Mouse (Mus musculus) cerebellum, adult 8-10 months (tissue): ENCODE measurements at regions not wholly inside any gene's neighbourhood (a gene's known extent, or its start where the extent isn't known, plus 50 kb on each side); places are given as distances from the start of the nearest gene placed in this dataset.

Experiments
- DNase-seq: peaks from one replicate; pipeline ENCODE4 v3.0.0; 2022

- no peak for DNase-seq
Observed at GRCm38 (mm10) chr1:57188796-57189319, 188.6 kb upstream of the 1700066M21Rik start.

DNA sequence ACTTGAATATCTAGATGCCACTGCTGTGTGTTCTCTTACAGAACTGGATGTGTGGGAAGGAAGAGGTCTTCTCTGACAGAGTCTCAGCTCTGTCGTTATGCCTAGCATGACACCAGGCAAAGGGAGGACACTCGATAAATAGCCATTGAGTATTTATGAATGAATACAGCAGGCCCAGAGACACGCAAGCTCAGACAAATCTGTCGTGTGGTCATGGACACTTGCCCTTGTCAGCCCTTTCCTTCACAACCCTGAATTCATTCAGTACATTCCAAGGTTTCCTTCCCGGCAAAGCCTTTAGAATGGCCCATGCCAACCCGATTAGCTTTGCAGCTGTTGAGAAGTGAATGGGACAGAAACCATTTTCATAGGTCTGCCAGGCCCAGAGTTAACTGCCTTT, 176.1 kb upstream of the 1700066M21Rik start:
- no peak for DNase-seq

DNA sequence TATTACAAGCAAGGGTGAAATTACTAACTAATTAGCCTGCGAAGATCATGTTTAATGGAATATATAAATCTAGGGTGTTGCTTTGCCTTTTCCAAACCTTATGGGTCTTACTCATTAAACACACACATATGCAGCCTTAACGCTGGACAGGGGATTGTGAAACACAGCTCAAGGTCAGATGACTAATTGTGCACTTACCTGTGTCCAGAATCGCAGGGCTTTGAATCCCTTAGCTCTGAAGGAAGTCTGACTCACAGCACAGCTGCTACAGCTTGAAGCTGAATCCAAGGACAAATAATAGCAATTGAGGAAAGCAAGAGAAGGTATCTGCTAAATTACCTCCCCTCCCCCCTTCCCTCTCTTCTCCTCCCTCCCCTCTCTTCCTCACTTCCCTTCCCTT, 173.1 kb upstream of the 1700066M21Rik start:
- DNase-seq, result no peak

- DNase-seq, result peak; percentile 50
Observed at GRCm38 (mm10) chr1:57205198-57205987, 172.0 kb upstream of the 1700066M21Rik start.

DNA sequence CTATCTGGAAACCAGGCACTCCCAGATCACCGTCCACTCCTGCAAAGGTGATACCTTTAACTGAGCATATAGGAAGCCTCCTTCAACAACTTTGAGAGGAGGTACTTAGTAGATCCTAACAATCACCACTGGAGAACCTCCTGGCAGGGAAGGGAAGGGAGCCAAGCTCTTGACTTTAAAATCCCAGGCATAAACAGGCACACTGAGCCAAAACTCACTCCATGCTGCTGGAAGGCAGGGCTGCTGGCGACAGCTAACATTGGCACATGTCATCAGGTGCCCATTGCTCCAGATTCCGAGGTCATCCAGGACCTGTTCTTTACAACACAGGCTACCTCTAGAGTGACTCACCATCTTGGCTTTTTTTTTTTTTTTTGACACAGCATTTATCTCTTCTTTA, 170.9 kb upstream of the 1700066M21Rik start:
- no peak for DNase-seq

GRCm38 (mm10) chr1:57206944-57207343, 170.5 kb upstream of the 1700066M21Rik start:
- DNase-seq, result no peak

DNA sequence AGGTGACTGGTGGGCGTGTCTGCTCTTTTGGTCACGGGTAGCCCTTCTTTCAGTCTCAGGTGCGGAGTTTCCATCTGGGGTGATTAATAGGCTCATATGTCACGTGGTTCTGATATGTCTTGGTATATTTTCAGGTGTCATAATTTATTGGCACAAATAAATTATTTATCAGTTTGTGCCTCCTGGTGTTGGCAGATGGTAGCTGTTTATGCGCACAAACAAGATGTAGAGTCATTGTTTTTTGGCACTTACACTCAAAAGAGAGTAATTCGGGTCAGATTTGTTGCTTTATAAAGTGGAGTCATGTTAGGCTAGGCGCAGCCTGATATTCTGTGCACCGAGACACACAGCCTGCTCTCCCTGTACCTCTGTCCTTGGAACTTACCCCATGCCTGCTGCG, 169.0 kb upstream of the 1700066M21Rik start:
- no peak for DNase-seq

DNA sequence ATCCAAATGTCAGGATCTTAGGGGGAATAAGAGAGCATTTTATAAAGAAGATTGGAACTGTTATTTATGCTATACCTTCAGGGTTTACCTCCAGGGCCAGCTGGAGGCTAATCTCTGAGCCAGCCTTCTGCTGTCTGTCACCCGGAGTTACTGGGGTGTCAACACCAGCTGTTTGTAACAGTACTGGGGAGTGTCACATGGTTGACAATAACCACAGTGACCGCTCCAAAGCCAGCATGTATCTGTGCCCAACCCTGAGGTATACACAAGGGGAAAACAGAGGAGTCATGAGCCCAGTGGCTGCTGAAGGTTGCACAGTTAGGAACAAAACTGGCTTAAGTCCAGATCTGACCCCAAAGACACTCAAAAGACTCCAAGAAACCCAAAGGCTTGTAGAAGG, 168.1 kb upstream of the 1700066M21Rik start:
- DNase-seq, result no peak

DNA sequence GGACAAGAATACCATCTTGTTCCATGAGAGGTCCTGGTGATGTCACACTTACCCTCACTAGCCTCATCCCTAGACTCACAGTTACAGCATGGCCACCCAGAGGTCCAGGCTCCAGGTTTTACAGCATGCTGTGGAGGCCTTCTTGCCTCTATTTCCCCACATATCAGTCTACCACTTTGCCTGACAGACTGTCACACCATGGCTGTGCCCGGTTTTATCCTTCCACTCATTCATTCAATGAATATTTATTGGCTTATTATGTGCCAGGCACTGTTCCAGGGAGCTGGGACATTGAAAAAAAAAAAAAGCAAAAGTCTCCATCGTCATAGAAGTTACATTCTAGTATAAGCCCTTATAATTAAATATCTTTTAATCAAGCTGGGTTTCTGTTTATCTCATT, 166.4 kb upstream of the 1700066M21Rik start:
- DNase-seq, result no peak

GRCm38 (mm10) chr1:57213428-57213874, 164.0 kb upstream of the 1700066M21Rik start:
- DNase-seq, result no peak

DNA sequence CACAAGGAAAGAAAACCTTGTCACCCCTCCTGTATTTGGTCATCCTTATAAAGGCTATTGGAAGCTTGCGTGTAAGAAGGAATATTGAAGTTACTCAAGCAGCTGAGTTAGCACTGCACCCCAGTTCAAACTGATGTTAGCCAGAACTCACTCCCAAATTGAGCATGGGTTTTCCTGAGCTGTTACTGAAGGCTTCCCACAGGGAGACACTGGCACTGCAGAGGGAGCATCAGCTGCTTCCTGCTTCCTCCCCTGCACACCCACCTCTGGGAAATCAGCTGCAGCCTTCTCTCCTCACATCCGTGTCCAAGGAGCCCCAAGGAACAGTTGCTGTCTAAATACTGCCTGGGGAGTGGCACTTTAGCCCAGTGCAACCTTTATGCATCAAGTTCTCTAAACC, 163.2 kb upstream of the 1700066M21Rik start:
- DNase-seq, result no peak

GRCm38 (mm10) chr1:57217656-57218055, 159.8 kb upstream of the 1700066M21Rik start:
- DNase-seq, result no peak

DNA sequence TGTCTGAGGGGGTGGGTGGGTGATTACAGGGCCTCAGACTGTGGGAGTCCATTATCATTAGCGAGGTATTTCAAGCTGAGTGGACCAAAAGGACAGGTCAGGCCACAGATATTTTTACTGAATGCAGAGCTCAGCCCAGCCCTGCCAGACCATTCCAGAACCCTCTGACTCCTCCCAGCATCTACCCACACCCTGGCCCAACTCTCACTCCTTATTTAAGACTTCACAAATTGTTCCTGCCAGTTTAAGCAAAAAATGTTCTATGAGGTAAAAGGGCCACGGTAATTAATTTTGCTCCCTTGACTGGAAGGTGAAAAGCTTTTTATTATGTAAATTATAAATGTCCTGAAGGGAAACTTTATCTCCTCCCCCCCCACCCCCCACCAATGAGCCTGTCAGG, 159.3 kb upstream of the 1700066M21Rik start:
- no peak for DNase-seq

DNA sequence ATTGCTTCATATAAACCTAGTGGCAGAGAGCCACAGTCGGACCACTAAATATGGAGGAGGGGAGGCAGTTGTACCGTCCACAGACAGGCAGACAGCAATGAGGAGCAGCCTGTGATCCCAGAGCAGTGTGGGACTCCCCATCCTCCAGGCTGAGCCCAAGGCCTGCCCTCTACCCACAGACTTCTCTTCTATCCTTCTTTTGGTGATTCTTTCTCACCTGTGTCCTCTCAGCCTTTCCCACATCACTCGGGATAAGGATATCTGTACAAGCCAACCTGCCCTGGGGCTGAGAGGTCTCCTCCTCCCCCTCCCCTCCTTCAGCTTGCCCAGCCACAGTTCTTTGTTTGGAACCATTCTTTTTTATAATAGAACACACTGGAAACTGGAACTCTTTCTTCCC, 158.8 kb upstream of the 1700066M21Rik start:
- DNase-seq, result no peak

DNA sequence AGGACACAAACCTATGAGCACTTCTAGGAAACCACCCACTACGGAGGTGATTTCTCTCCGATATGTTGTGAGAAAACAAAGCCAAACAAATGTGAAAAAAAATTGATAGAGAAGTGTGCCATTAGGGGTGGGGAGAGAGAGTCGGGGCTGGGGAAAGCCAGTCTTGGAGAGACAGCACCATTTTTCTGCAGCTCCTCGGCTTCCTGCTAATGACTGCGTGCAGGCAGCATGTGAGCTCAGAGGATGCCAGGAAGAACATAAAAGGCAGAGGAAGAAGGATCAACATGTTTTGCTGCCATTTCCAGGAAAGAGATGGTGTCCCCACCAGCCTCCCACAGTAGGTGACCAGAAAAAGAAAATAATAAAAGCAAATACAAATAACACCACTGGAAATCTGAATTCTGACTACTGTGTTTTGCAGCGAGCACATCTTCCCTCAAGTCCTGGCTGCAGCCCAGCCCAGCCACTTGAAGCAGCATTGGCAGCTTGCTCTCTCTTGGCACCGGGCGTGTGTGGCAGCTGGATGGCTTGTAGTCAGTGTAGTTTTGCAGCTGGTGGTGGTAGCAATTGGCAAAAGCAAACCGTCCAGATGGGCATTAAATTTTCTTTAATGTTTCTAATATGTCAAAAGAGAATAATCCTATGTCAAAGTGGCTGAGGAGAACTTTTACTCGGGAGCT, 152.9 kb upstream of the 1700066M21Rik start:
- DNase-seq, result peak; percentile 8

DNA sequence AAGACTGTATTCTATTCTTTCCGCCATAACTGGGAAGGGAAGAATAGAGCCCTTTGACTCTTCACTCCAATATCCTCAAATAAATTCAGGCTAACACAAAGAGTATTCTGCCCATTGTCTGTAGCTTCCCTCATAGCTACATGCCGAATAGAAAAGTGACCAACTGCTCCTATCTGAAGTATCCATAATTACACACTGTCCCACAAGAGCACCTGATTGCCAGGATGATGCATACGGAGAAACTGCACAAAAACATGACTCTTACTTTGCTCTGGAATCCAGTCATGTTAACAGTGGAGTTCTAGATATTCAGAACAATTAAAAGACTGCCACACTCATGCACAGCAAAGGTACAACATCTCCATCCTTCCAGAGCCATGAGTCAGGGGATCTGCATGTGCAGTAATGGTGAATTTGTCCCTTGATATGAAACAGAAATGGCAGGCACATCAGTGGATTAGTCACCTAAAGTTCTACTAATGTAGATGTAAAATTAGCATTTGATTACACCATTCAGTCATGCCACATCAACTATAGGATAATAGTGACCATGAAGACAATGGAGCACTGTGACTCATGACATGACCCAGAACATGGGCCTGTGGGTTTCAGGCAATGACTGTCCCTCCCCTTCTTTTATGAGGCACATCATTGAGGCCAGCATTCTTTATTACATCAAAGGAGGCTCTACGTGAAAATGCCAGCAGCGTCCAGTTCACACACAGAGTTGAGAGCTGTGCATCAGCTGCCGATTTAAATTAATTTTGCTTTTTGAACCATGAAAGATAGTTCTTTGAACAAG, 133.6 kb upstream of the 1700066M21Rik start:
- no peak for DNase-seq

DNA sequence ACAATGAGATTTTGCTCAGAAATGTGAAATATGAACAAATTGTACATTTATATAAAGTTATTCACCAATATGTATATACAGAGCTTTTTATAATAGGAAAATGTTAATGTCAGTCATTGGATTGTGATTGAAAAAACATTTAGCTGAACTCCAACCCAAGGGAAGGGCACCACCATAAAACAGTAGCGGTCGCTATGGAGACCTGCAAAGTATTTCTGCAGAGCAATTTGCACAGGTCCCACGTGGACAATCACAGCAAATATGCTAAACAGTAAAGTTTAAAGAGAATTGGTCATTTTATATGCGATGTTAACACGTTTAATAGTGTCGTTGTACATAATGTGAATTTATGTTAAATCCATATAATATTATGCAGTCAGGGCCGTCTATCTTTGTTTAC, 117.8 kb upstream of the 1700066M21Rik start:
- DNase-seq, result no peak

- DNase-seq, result no peak
Observed at GRCm38 (mm10) chr1:57265012-57265760, 112.2 kb upstream of the 1700066M21Rik start.

- DNase-seq, result no peak
Observed at GRCm38 (mm10) chr1:57266695-57267094, 110.7 kb upstream of the 1700066M21Rik start.

DNA sequence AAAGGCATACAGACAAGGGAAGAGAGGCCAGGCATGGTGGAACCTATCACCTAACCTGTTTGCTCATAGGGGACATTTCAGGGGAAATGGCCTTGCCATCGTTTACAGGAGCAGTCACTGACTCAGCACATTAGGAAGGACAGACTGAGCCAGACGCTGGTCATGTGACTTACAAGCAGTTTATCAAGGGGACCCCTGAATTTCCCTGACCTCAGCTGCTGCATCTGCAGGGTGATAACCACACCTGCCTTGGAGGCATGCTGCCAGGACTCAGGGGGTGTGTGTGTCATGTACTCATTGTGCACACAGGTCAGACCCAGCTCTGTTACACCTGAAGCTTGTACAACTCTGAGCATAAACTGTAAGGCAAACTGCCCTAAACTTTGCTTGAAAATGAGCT, 109.6 kb upstream of the 1700066M21Rik start:
- DNase-seq, result no peak

DNA sequence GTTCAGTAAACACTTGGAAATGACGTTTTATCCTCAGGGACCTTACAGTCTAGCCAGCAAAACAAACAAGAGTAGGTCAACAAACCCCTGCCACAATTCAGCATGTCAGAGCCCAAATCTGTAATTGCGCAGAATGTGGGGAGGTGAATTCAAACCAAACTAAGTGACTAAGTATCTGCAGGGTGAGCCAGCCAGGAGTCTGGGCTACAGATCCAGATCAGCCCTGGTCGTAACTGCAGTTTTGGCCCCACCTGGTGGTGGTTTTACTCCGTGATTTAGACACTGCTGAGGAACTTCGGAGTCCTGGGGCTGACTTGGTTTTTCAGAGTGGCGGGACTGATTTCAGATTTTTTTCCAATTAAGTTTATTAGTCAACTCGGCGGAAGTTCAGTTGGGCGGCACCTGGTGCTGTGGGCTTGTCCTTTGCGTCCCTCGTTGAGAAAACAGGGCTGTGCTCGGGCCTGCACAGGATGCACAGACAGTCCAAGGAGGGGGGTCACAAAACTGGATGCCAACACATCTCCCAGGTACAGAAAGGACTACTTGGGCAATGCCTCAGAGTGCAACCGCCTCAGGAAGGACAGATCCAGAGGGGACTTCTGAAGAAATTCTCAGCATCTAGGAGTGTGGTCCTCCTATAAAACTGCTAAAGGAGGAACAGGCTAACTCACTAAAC, 107.6 kb upstream of the 1700066M21Rik start:
- DNase-seq, result peak; percentile 19

- no peak for DNase-seq
Observed at GRCm38 (mm10) chr1:57272593-57272992, 104.8 kb upstream of the 1700066M21Rik start.
